Mouse (Mus musculus): ENCODE data around the gene Elovl7.

DNA sequence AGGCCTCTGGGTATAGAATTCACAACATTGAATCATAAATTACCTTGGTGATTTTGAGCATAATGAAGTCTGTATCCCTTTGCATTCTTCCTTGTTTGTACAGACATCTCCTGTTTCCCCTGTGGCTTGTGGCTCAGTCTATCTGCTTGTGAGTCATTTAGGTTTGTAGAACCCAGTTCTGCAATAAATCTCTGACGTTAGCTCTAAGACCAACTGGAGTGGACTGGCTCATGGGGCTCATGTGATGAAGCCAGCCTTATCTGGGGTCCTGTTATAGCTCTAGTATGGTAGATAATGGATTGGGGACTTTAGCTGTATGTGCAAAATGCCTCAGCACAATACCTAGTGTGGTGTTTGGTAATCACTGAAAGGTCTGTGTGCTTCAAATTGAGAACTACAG lies 89.6 kb downstream of the Elovl7 start:
- TF ChIP-seq CTCF (IDR thresholded peaks at IDR 0.05; ENCODE audit: low read depth) (no peak), EP300 (IDR thresholded peaks at IDR 0.05; ENCODE audit: low read depth) (no peak)

All from liver, postnatal 0 days (tissue).